Mouse (Mus musculus): ENCODE results near the gene Nhp2.
"Not testable (repeated sequence)": the region's sequence is repeated elsewhere in the genome, so short reads cannot be mapped to it uniquely, and the experiment has no call there.

Nhp2 gene

GRCm38 (mm10) chr11:51606447-51607095 lies 13.0 kb upstream of the Nhp2 start, which contains the start of gene Hnrnpab:
Hnrnpab (minus strand) TSS chr11:51606847.
- DNase-seq = peak; percentile 98

- no peak for DNase-seq
Observed at GRCm38 (mm10) chr11:51607096-51607738, 12.3 kb upstream of the Nhp2 start.

- DNase-seq = no peak
Observed at GRCm38 (mm10) chr11:51609266-51609909, 10.1 kb upstream of the Nhp2 start.

- not testable (repeated sequence) for DNase-seq
Observed at GRCm38 (mm10) chr11:51609940-51610339, 9.6 kb upstream of the Nhp2 start.

- no peak for DNase-seq
Observed at GRCm38 (mm10) chr11:51614256-51614655, 5.3 kb upstream of the Nhp2 start.

GRCm38 (mm10) chr11:51615129-51615528 lies 4.4 kb upstream of the Nhp2 start:
- peak; percentile 70 for DNase-seq

- DNase-seq = peak; percentile 89
Observed at GRCm38 (mm10) chr11:51615601-51616000, 3.9 kb upstream of the Nhp2 start.

- not testable (repeated sequence) for DNase-seq
Observed at GRCm38 (mm10) chr11:51616113-51616512, 3.4 kb upstream of the Nhp2 start.

- DNase-seq = peak; percentile 91
Observed at GRCm38 (mm10) chr11:51617693-51618092, 1.8 kb upstream of the Nhp2 start.

- DNase-seq = no peak
Observed at GRCm38 (mm10) chr11:51618894-51619408, 584 bp upstream of the Nhp2 start.

GRCm38 (mm10) chr11:51620084-51620483 lies 549 bp downstream of the Nhp2 start:
- no peak for DNase-seq

GRCm38 (mm10) chr11:51621776-51622175 lies 2.2 kb downstream of the Nhp2 start:
- no peak for DNase-seq

- peak; percentile 70 for DNase-seq
Observed at GRCm38 (mm10) chr11:51622971-51623491, 3.5 kb downstream of the Nhp2 start.

- no peak for DNase-seq
Observed at GRCm38 (mm10) chr11:51625187-51625820, 5.8 kb downstream of the Nhp2 start.

- no peak for DNase-seq
Observed at GRCm38 (mm10) chr11:51627425-51627824, 7.9 kb downstream of the Nhp2 start.

GRCm38 (mm10) chr11:51627907-51628306 lies 8.4 kb downstream of the Nhp2 start:
- no peak for DNase-seq

GRCm38 (mm10) chr11:51629651-51630314 lies 10.2 kb downstream of the Nhp2 start:
- DNase-seq = no peak

- no peak for DNase-seq
Observed at GRCm38 (mm10) chr11:51632130-51632753, 12.7 kb downstream of the Nhp2 start.

GRCm38 (mm10) chr11:51633200-51633599 lies 13.7 kb downstream of the Nhp2 start:
- not testable (repeated sequence) for DNase-seq

- DNase-seq = no peak
Observed at GRCm38 (mm10) chr11:51633721-51634120, 14.2 kb downstream of the Nhp2 start.

- no peak for DNase-seq
Observed at GRCm38 (mm10) chr11:51635127-51635524, 15.6 kb downstream of the Nhp2 start.
